Mouse (Mus musculus): ENCODE results near the gene Ndufs5. TPM values are rescaled to one million over a fixed set of nuclear protein-coding genes. Genes with fewer than 3 reads are reported as not detected.
A peak's percentile ranks its signal among the peaks of the same experiment; 100 is the strongest.

The Ndufs5 gene
- polyA plus RNA-seq, 1 experiment: 484 TPM

GRCm38 (mm10) chr4:123684260-123684659, 33.7 kb downstream of the Ndufs5 start, which contains the start of gene Macf1:
Macf1 (minus strand) TSS chr4:123684360.
- no peak for TF ChIP-seq REST (IDR thresholded peaks at IDR 0.05; ENCODE audit: insufficient read depth, insufficient read length)
- no peak for TF ChIP-seq POLR2A (IDR thresholded peaks at IDR 0.05; ENCODE audit: insufficient read length, low read depth)
- no peak for TF ChIP-seq SRF (IDR thresholded peaks at IDR 0.05; ENCODE audit: control insufficient read depth, insufficient read length, low read depth)
- no peak for TF ChIP-seq POLR2AphosphoS2 (IDR thresholded peaks at IDR 0.05; ENCODE audit: insufficient read length, low read depth)
- no peak for TF ChIP-seq MYOD1 (IDR thresholded peaks at IDR 0.05; ENCODE audit: control insufficient read depth in 1 of 3, insufficient read length in 2 of 3, low read depth in 2 of 3)
- TF ChIP-seq E2F4 (IDR thresholded peaks at IDR 0.05; ENCODE audit: insufficient read depth): no peak
- no peak for TF ChIP-seq USF1 (IDR thresholded peaks at IDR 0.05; ENCODE audit: low read depth)
- TF ChIP-seq CEBPB (IDR thresholded peaks at IDR 0.05; ENCODE audit: insufficient read depth, poor library complexity, severe bottlenecking): no peak
- H3K4me2 ChIP-seq (ENCODE audit: low read depth): no peak within 1 kb of the TSS
- no peaks in the 10 kb centered on the region for H3K36me3 ChIP-seq (ENCODE audit: control insufficient read depth, insufficient read depth)
- no peak within 1 kb of the TSS for H3K4me3 ChIP-seq
- peaks cover 10% of the 10 kb centered on the region for H3K27me3 ChIP-seq (ENCODE audit: control insufficient read depth, insufficient read depth, insufficient read length)
- H3ac ChIP-seq (ENCODE audit: control insufficient read depth, insufficient read length): no peak within 1 kb of the TSS
- no peaks in the 10 kb centered on the region for H3K79me2 ChIP-seq (ENCODE audit: control insufficient read depth, insufficient read depth)

- H3K36me3 ChIP-seq (ENCODE audit: control insufficient read depth, insufficient read depth): no peaks in the 10 kb centered on the region
- H3K4me2 ChIP-seq (ENCODE audit: low read depth): no peak overlapping the region
- H3ac ChIP-seq (ENCODE audit: control insufficient read depth, insufficient read length): no peak overlapping the region
- H3K4me3 ChIP-seq: no peak overlapping the region
- peaks cover 10% of the 10 kb centered on the region for H3K27me3 ChIP-seq (ENCODE audit: control insufficient read depth, insufficient read depth, insufficient read length)
- H3K79me2 ChIP-seq (ENCODE audit: control insufficient read depth, insufficient read depth): no peaks in the 10 kb centered on the region
- TF ChIP-seq MAX (IDR thresholded peaks at IDR 0.05; ENCODE audit: low read depth) (no peak), POLR2AphosphoS2 (IDR thresholded peaks at IDR 0.05; ENCODE audit: insufficient read length, low read depth) (no peak), MYOD1 (IDR thresholded peaks at IDR 0.05; ENCODE audit: control insufficient read depth in 1 of 3, insufficient read length in 2 of 3, low read depth in 2 of 3) (no peak), REST (IDR thresholded peaks at IDR 0.05; ENCODE audit: insufficient read depth, insufficient read length) (no peak), USF1 (IDR thresholded peaks at IDR 0.05; ENCODE audit: low read depth) (no peak), POLR2A (IDR thresholded peaks at IDR 0.05; ENCODE audit: insufficient read length, low read depth) (no peak), MYOG (IDR thresholded peaks at IDR 0.05; ENCODE audit: control insufficient read depth in 1 of 3, insufficient read depth in 1 of 3, insufficient read length in 2 of 3, low read depth in 2 of 3) (no peak), CEBPB (IDR thresholded peaks at IDR 0.05; ENCODE audit: insufficient read depth, poor library complexity, severe bottlenecking) (no peak), TCF3 (IDR thresholded peaks at IDR 0.05; ENCODE audit: insufficient read length, low read depth) (no peak)
Observed at GRCm38 (mm10) chr4:123682291-123682690, 35.7 kb downstream of the Ndufs5 start.

GRCm38 (mm10) chr4:123680962-123681361, 37.0 kb downstream of the Ndufs5 start:
- Histone ChIP-seq H3K4me2 (ENCODE audit: low read depth) (peak overlapping the region; percentile 38), H3K4me3 (no peak overlapping the region), H3K36me3 (ENCODE audit: control insufficient read depth, insufficient read depth) (no peaks in the 10 kb centered on the region), H3ac (ENCODE audit: control insufficient read depth, insufficient read length) (no peak overlapping the region), H3K27me3 (ENCODE audit: control insufficient read depth, insufficient read depth, insufficient read length) (peaks cover under 1% of the 10 kb centered on the region), H3K79me2 (ENCODE audit: control insufficient read depth, insufficient read depth) (no peaks in the 10 kb centered on the region)
- TF ChIP-seq TCF12 (IDR thresholded peaks at IDR 0.05; ENCODE audit: insufficient read depth, poor library complexity, severe bottlenecking) (no peak), SRF (IDR thresholded peaks at IDR 0.05; ENCODE audit: control insufficient read depth, insufficient read length, low read depth) (no peak), MYOD1 (IDR thresholded peaks at IDR 0.05; ENCODE audit: control insufficient read depth in 1 of 3, insufficient read length in 2 of 3, low read depth in 2 of 3) (peak in 1 of 3 experiments; percentile 1), USF1 (IDR thresholded peaks at IDR 0.05; ENCODE audit: low read depth) (no peak)

GRCm38 (mm10) chr4:123677060-123677804, 40.8 kb downstream of the Ndufs5 start:
- H3K36me3 ChIP-seq (ENCODE audit: control insufficient read depth, insufficient read depth): no peaks in the 10 kb centered on the region
- no peak overlapping the region for H3K4me2 ChIP-seq (ENCODE audit: low read depth)
- H3K79me2 ChIP-seq (ENCODE audit: control insufficient read depth, insufficient read depth): no peaks in the 10 kb centered on the region
- no peak overlapping the region for H3K4me3 ChIP-seq
- TF ChIP-seq MYOD1 (IDR thresholded peaks at IDR 0.05; ENCODE audit: control insufficient read depth in 1 of 3, insufficient read length in 2 of 3, low read depth in 2 of 3): no peak
- TF ChIP-seq POLR2A (IDR thresholded peaks at IDR 0.05; ENCODE audit: insufficient read length, low read depth): no peak
- TF ChIP-seq REST (IDR thresholded peaks at IDR 0.05; ENCODE audit: insufficient read depth, insufficient read length): no peak
- no peak for TF ChIP-seq E2F4 (IDR thresholded peaks at IDR 0.05; ENCODE audit: insufficient read depth)
- no peak for TF ChIP-seq POLR2AphosphoS2 (IDR thresholded peaks at IDR 0.05; ENCODE audit: insufficient read length, low read depth)
- TF ChIP-seq MYOG (IDR thresholded peaks at IDR 0.05; ENCODE audit: control insufficient read depth in 1 of 3, insufficient read depth in 1 of 3, insufficient read length in 2 of 3, low read depth in 2 of 3): no peak
- TF ChIP-seq SRF (IDR thresholded peaks at IDR 0.05; ENCODE audit: control insufficient read depth, insufficient read length, low read depth): no peak
- no peak for TF ChIP-seq TCF12 (IDR thresholded peaks at IDR 0.05; ENCODE audit: insufficient read depth, poor library complexity, severe bottlenecking)
- no peak for TF ChIP-seq CEBPB (IDR thresholded peaks at IDR 0.05; ENCODE audit: insufficient read depth, poor library complexity, severe bottlenecking)
- TF ChIP-seq USF1 (IDR thresholded peaks at IDR 0.05; ENCODE audit: low read depth): no peak
- TF ChIP-seq MAX (IDR thresholded peaks at IDR 0.05; ENCODE audit: low read depth): no peak
- no peak for TF ChIP-seq TCF3 (IDR thresholded peaks at IDR 0.05; ENCODE audit: insufficient read length, low read depth)
- no peaks in the 10 kb centered on the region for H3K27me3 ChIP-seq (ENCODE audit: control insufficient read depth, insufficient read depth, insufficient read length)
- H3ac ChIP-seq (ENCODE audit: control insufficient read depth, insufficient read length): no peak overlapping the region

GRCm38 (mm10) chr4:123670598-123670997, 47.4 kb downstream of the Ndufs5 start:
- H3K79me2 ChIP-seq (ENCODE audit: control insufficient read depth, insufficient read depth): peaks cover 4% of the 10 kb centered on the region
- H3K36me3 ChIP-seq (ENCODE audit: control insufficient read depth, insufficient read depth): no peaks in the 10 kb centered on the region
- H3K4me2 ChIP-seq (ENCODE audit: low read depth): no peak overlapping the region
- no peak for TF ChIP-seq TCF12 (IDR thresholded peaks at IDR 0.05; ENCODE audit: insufficient read depth, poor library complexity, severe bottlenecking)
- TF ChIP-seq REST (IDR thresholded peaks at IDR 0.05; ENCODE audit: insufficient read depth, insufficient read length): no peak
- no peak for TF ChIP-seq POLR2AphosphoS2 (IDR thresholded peaks at IDR 0.05; ENCODE audit: insufficient read length, low read depth)
- no peaks in the 10 kb centered on the region for H3K27me3 ChIP-seq (ENCODE audit: control insufficient read depth, insufficient read depth, insufficient read length)
- H3K4me3 ChIP-seq: no peak overlapping the region
- no peak overlapping the region for H3ac ChIP-seq (ENCODE audit: control insufficient read depth, insufficient read length)

All from myocyte (in vitro differentiated cells).